Mouse (Mus musculus): Measurements from ENCODE around the gene Polr1b. TPM values are rescaled to one million over a fixed set of nuclear protein-coding genes. Genes with fewer than 3 reads are reported as not detected.

Gene Polr1b
- 6.3 and 7.6 TPM in 2 replicates for polyA plus RNA-seq (2012; rRNA removed)

DNA sequence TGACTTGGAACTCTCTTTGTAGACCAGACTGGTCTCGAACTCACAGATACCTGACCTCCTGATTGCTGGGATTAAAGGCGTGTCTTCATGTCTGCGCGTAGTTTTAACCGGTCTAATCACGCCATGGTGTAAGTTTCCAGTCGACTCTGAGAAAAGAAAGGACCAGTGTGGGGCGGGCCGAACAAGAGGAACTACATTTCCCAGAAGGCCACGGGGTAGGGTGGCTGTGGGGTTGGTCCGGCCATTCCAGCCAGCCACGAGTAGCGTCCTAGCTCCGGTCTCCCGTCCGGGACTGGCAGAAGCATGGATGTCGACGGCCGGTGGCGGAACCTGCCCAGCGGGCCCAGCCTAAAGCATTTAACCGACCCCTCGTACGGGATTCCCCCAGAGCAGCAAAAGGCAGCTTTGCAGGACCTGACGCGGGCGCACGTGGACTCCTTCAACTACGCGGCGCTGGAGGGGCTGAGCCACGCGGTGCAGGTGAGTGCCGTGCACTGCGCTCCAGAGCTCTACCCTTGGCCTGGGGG, at the start of gene Polr1b:
Polr1b (plus strand) TSS at position 212 of the 527 bp plus-strand sequence.

DNA sequence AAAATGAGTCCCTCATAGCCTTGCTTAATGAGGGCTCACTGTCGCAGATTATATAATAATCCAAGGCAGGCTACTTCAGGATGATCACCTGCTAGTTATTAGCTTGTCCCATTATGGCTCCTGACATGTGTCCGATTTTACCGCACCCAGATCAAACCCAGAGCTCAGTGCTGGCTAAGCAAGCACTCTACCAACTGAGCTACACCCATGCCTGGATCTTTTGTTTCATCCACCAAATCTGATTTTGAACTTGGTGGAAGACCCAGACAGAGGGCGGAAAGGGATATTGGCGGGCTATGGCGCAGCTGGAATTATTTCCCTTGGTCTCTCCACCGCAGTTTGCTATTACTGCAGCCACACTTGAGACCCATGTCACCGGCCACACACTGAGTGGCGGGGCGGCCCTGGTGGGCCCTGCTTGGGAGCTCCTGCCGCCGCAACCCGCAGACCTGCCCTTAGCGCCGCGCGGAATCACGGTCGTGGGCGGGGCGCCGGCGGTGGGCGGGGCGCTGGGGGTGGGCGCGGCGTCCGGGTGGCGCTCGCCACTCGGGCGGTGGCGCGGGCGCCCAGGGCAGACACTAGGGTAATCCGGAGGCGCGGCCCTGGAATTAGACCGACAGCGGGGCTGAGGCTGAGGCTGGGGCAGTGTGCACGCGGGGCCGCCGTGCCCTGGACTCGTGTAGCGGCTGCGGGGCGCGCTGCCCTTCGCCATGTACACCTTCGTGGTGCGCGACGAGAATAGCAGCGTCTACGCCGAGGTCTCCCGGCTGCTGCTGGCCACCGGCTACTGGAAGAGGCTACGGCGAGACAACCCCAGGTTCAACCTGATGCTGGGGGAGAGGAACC, 35.1 kb upstream of the Polr1b start, which contains the start of gene Ttl:
Ttl (plus strand) TSS at position 506 of the 846 bp plus-strand sequence.

DNA sequence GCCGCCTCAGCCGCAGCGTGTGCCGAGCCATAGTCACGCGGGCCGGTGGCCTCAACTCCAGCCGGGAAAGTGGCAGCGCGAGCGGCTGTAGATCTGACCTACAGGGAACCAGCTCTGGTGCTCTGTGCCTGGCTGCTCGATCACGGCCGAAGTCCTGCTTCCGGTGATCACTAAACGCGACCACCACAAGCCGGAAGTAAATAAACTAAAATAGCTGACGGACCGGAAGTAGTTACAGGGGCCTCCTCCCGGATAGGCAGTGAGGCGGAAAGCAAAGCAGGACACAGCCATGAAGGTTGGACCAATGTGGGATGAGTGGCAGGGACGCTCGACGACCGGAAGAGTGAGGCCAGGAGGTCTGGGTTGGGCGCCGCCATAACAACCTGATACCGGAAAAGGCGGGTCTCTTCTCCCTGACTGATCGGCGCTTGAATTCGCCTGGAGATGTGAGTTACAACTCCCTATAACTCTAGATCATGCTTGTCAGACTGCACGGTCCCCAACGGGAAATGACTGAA, 28.7 kb downstream of the Polr1b start, which contains the start of gene Chchd5:
Chchd5 (plus strand) TSS at position 289 of the 518 bp plus-strand sequence.

Other genes with a start within 250 kb of the Polr1b start
- 2.7 and 3.1 TPM in 2 replicates for gene Fbln7, start 238.0 kb upstream of the Polr1b start, polyA plus RNA-seq (2012; rRNA removed)
- gene Zc3h8, start 156.9 kb upstream of the Polr1b start, polyA plus RNA-seq (2012; rRNA removed), result 0.13 and 0.32 TPM in 2 replicates
- gene Zc3h6, start 133.6 kb upstream of the Polr1b start, polyA plus RNA-seq (2012; rRNA removed), result 0.42 and 0.48 TPM in 2 replicates
- 1.2 and 1.3 TPM in 2 replicates for gene Gm10762, start 133.3 kb upstream of the Polr1b start, polyA plus RNA-seq (2012; rRNA removed)
- gene Vinac1, start 52.8 kb upstream of the Polr1b start, polyA plus RNA-seq (2012; rRNA removed), result 0.02 and 0.09 TPM in 2 replicates
- 2.6 and 2.7 TPM in 2 replicates for gene Ttl, start 35.1 kb upstream of the Polr1b start, polyA plus RNA-seq (2012; rRNA removed)
- gene Chchd5, start 28.7 kb downstream of the Polr1b start, polyA plus RNA-seq (2012; rRNA removed), result 22.7 and 27.6 TPM in 2 replicates
- 2.8 and 3.0 TPM in 2 replicates for gene Slc20a1, start 97.8 kb downstream of the Polr1b start, polyA plus RNA-seq (2012; rRNA removed)
- gene Ckap2l, start 196.2 kb downstream of the Polr1b start, polyA plus RNA-seq (2012; rRNA removed), result 0.23 and 0.36 TPM in 2 replicates
- 0.04 and 0.24 TPM in 2 replicates for gene Il1a, start 209.0 kb downstream of the Polr1b start, polyA plus RNA-seq (2012; rRNA removed)

Measured in stomach, adult 2 months (tissue).